Mouse (Mus musculus) adipocyte (in vitro differentiated cells): ENCODE measurements around the gene Rrp9.

Source experiments
- DNase-seq: peaks from one replicate; pipeline ENCODE4 v3.0.0-alpha.2; 2016; ENCODE audit warnings: low spot score

Gene Rrp9

GRCm38 (mm10) chr9:106457163-106457559 is 18.6 kb upstream of the Rrp9 start:
- DNase-seq: no peak

GRCm38 (mm10) chr9:106457920-106458319 is 17.8 kb upstream of the Rrp9 start:
- no peak for DNase-seq

DNA sequence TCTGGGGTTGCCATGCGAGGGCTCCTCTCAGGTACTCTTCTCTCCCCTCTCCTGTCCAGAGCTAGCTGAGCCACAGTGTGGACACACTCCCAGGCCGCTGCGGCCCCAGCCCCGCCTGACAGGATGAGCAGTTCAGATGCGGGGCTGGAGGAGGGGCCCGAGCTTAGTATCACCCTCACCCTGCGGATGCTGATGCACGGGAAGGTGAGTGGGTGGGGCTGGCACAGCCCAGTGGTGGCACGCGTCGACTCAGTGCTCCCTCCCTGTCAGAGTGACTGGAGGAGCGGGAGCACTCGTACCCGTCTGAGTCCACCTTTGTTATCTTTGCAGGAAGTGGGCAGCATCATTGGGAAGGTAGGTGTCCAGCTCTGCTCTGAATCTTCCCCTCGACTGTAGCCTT is 15.8 kb upstream of the Rrp9 start:
- DNase-seq: no peak

- DNase-seq: no peak
These were observed 15.2 kb upstream of the Rrp9 start for GRCm38 (mm10) chr9:106460401-106461025.

- no peak for DNase-seq
These were observed 14.7 kb upstream of the Rrp9 start for GRCm38 (mm10) chr9:106461026-106461415.

GRCm38 (mm10) chr9:106461641-106462429 is 13.9 kb upstream of the Rrp9 start:
- no peak for DNase-seq

GRCm38 (mm10) chr9:106462430-106462800 is 13.3 kb upstream of the Rrp9 start:
- no peak for DNase-seq

DNA sequence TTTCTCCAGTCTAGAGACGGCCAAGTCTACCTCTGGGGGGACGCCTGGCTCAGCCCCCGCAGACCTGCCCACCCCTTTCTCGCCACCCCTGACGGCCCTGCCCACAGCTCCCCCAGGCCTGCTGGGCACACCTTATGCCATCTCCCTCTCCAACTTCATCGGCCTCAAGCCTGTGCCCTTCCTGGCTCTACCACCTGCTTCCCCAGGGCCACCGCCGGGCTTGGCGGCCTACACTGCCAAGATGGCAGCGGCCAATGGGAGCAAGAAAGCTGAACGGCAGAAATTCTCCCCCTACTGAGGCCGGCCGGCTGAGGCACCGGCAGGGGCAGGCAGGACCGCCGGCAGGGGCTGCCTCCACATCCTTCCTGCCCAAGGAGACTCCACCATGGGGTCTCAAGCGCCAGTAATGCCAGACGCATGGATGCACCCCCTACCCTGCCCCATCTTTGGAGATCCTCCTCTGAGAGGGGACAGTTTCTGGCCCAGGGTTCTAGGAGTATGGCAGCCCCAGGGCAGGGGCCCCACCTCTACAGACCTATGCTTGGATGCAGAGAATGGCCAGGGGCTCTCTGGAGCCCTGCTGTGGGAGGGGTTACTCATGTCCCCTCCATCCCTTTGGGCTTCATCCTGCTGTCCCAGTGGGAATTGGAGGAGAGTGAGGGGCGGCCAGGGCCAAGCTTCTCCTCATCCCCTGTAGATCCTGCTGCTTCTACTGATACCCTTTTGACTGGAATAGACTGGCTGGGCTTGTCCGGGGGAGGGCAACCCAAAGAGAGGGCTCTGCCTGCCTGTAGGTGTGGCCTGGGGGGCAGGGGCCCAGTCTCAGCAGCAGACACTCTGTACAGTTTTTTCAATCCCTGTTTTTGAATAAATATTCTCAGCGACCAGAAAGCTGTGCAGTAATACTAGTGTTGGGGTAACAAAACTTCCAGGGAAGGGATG is 12.4 kb upstream of the Rrp9 start:
- no peak for DNase-seq

- no peak for DNase-seq
These were observed 10.8 kb upstream of the Rrp9 start for GRCm38 (mm10) chr9:106464751-106465541.

- no peak for DNase-seq
These were observed 10.1 kb upstream of the Rrp9 start, which contains the start of gene Gpr62 for GRCm38 (mm10) chr9:106465571-106466200. Gpr62 (minus strand) TSS chr9:106465938.

- DNase-seq: no peak
These were observed 9.0 kb upstream of the Rrp9 start for GRCm38 (mm10) chr9:106466721-106467120.

DNA sequence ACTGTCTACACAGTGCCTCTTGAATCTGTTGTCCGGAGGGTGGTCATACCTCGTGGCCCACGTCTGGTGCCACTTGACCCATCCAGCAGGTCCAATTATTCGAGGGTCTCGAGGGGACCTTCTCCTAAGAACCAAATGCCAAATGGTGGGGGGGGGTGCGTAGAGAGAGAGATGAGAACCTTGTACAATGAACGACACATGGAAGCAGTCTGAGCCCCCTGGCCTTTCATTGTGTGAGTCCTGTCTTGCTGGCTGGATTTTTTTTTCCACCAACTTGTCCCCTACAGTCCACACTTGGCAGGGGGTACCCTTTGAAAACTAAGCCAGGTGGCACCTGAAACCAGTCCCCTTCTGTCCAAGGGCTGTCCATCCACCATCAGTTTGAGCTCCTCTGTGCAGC is 8.0 kb upstream of the Rrp9 start:
- no peak for DNase-seq

DNA sequence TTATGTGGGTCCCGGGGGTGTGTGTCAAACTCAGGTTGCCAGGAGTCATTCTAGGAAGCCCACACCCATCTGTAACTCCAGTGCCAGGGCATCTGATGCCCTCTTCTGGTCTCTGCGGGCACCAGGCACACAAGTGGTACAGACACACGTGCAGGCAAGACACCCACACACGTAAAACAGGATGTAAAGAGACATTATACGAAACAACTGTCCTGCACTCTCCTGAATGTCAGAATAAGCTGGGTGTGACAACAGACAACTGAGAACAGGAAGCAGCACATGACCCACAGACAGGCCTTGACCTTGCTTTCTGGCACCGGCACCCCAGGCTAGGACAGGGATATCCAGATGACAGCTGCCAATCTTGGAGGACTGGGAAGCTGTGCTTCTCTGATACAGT is 6.4 kb upstream of the Rrp9 start:
- no peak for DNase-seq

- no peak for DNase-seq
These were observed 6.0 kb upstream of the Rrp9 start for GRCm38 (mm10) chr9:106469776-106470175.

- no peak for DNase-seq
These were observed 4.6 kb upstream of the Rrp9 start for GRCm38 (mm10) chr9:106470991-106471750.

DNA sequence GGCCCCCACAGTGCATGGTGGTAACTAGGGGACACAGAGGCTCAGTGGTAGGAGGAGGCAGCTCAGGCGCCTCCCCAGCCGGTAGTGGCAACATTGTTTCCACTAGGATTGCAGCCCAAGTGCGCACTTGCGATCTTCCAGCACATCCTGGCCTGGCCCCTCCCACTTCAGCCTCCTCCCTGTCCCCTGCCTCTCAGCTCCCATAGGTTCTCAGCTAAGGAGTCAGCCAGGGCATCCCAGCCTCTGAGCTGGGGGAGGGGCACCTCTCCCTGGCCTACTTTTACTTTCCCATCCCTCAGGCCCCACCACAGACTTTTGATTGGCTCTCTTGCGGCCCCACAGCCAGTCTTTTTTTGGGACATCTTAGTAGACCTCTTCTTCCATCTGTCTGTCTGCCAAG is 3.9 kb upstream of the Rrp9 start:
- no peak for DNase-seq

DNA sequence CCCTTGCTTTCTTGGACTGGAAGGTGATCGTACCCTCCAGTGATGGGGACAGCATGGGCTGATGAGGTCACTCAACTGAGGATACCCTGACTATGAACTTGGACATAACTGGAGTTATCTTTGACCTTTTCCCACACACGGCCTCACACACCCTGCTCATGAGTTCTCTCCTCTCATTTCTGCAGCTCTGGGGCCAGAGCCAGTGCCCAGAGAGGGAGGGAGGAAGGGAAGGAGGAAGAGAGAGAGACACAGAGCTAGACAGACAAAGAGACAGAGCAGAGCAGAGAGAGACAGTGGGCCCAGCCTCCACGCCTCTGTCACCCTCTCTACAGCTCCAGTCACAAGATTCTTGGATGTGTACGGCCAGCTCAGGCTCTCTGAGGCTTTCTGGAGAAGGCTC is 3.4 kb upstream of the Rrp9 start:
- DNase-seq: peak; percentile 59

DNA sequence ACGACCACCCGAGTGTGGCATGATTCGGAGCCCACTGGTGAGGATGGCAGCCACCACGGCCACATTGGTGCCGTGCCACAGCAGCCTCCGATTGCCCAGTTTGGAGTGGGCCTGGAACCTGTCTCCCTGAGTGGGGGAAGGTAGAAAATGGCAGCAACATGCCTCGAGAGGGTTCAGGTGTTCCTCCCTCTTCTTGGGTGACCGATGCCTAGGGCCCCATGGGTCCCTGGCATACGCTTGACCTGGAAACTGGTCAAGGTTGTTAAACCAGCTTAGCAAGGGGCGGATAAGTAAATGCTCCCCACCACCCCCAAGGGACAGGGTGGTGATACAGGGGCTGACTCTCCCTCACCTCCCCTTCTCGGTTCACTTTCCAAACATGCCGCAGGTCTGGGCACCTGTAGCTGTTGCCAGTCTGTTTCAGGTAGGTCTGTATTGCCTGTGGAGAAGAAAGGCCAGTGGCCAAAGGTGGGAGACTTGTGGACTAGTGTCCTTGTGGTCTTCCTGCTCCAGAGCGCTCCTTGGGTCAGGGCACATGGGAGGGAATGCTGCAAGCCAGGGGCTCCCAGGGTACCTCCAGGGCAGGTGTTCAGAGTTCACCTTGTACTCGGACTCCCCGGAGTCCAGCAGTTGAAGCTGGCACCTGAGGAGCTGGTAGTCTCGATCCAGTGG is 2.5 kb upstream of the Rrp9 start:
- no peak for DNase-seq

GRCm38 (mm10) chr9:106473753-106474105 is 2.0 kb upstream of the Rrp9 start:
- DNase-seq: no peak

- DNase-seq: peak; percentile 82
These were observed 1.3 kb upstream of the Rrp9 start for GRCm38 (mm10) chr9:106474456-106474855.
